Mouse (Mus musculus) embryo, embryonic 11.5 days (tissue): ENCODE data around the gene Myocos.

Experiments used
- DNase-seq: peaks from one replicate; pipeline ENCODE4 v3.0.0-alpha.2; 2012; ENCODE audit warnings: low read depth, low spot score

Gene Myocos

DNA sequence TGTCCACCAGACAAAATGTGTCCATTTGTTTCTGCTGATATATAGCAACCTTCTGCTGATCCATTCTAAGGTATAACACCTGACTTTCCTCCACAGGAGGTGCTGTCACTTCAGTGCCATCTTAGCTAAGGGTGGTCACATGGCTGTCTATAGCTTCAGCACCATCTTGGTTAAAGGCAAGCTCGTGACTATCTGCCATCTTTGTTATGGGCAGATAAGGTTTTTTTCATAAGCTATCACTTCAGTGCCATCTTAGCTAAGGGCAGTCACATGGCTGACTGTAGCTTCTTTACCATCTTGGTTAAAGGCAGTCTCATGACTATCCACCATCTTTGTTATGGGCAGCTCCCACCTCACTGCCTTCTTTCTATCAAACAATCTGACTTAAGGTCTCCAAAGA is 42.5 kb downstream of the Myocos start:
- no peak for DNase-seq

DNA sequence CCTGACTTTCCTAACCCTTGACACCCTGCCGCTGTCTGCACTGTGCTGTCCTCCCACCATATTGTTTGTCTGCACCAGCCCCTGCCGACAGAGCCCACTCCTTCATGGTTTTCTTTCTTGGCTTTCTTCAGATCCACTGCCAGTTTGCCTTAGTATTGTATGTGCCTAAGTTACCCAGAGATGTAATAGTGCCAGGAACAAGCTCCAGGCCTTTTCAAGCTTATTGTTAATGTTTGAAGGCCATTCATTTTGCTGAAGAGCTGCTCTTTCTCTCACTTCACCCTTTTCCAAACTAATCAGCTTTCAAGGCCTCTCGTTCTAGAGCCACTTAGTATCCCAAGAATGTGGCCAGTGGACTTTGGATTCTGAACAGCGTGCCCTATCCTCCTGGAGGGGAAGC is 46.8 kb downstream of the Myocos start:
- DNase-seq: no peak

GRCm38 (mm10) chr1:162609633-162610250 is 48.3 kb downstream of the Myocos start:
- no peak for DNase-seq

DNA sequence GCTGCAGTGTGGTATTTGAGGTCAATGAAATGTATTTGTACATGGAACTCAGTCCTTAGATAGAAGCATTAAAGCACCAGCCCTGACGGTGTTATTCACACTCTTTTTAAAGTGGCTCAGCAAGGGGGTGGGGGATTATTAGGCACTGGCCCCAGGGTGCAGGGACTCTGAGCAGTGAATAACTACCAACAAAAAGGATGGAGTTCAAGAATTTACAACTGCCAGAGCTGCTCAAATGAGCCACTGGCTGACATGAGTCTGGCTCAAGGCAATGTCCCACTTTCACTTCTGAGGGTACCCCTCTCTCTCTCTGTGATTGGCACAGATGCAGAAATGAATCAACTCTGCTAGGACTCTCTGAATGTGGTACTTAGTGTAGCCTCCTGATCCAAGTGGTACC is 49.9 kb downstream of the Myocos start:
- DNase-seq: no peak

DNA sequence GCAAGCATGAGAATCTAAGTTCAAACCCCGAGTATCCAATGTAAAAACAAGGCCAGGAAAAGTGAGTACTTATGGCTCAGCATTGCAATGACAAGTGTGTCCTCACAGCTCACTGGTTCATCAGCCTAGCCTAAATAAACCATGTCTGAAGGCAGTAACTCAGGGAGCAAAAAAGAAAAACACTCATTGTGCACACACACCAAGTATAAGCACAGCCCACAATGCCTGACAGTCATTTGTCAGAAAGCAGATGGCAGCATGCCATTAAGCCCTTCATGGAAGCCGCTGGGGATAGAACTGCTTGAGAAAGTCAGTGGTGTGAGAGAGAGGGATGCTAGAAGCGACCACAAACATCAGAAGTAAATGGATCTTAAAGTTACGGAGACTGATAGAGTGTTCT is 56.7 kb downstream of the Myocos start:
- DNase-seq: no peak

DNA sequence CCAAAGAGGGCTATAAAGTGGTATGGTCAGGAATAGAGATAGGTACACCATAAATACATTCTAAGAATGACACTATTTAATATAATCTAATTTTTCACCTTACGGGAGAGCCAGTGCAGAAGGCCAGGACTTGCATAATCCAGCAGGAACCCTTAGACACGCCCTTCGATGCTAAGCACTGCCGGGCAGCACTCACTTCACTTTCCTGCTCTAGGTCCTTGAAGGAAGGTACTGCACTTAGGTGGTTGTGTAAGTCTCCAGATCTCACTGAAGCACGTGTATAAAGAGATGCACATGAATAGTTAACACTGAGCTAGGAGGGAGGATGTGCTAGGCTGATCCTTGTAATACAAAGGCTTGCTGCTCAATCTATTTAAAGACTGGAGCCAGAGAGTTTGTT is 58.4 kb downstream of the Myocos start:
- no peak for DNase-seq

GRCm38 (mm10) chr1:162597379-162598102 is 60.5 kb downstream of the Myocos start:
- no peak for DNase-seq
